Mouse (Mus musculus): ENCODE data around the gene Zbtb6.

Gene Zbtb6

DNA sequence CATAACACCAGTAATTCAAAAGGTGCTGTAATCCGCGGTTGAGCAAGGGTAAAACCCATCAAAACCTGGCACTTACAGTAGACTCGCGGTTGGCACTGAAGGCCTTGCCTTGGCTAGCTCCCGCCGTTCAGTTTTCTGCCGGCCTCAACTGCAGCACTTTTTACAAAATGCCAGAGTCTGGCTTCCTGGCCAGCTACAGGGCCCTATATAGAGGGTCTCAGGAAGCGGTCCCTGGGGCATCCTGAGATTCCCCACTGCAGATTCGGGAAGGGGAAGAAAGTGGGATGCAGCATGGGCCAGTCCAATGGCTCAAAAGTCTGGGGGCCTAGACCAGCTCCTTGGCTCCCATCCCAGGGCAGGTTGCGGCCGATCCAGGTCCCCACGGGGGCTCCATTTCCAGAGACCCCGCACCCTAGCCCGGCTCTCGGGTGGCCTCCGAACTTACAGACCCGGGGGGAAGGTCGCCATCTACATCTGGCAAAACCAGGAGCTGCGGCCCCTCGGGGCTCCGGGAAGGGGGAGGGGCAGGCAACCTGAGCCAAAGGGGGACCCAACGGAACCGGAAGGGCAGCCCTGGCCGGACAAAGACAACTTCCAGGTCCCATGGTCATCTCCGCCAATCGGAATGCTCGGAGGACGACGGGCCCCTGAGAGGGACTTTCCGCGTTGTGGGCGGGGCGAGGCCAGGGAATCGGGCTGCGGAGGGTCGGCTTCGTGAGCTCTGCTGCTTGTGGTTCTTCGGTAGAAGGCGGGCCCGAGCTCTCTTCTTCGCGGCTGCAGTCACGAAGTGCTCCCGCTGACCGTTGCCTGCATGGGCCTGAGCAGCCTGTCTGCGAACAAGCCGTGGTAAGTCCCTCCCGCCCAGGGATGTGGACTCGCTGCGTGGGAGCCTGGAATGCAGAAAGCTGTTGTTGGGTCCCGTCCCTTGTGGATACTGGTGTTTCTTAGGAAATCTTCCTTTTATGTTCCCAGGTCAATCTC lies at the start of gene Zbtb6, which contains the start of the genes Zbtb26 and Rabgap1:
Zbtb6 (minus strand) TSS at position 561 of the 981 bp plus-strand sequence.
Zbtb26 (minus strand) TSS at position 525 of the 981 bp plus-strand sequence.
Rabgap1 (plus strand) TSS at position 669 of the 981 bp plus-strand sequence.
- ChIA-PET CTCF (interaction anchor here in 3 of 4 experiments (0.6 to 1.4 kb wide), 10 partner anchors 9 to 324 kb away, joined by 3 to 10 read pairs (median 3); no protein-coding TSS in a partner anchor), POLR2A (interaction anchor here (0.5 to 7.0 kb wide), 52 partner anchors 9 to 1565 kb away, joined by 3 to 136 read pairs (median 4); partner anchors contain the start of genes Pdcl (in 3 of the 4), Rc3h2 (in 3 of the 4) and Strbp (in 1 of the 4))

DNA sequence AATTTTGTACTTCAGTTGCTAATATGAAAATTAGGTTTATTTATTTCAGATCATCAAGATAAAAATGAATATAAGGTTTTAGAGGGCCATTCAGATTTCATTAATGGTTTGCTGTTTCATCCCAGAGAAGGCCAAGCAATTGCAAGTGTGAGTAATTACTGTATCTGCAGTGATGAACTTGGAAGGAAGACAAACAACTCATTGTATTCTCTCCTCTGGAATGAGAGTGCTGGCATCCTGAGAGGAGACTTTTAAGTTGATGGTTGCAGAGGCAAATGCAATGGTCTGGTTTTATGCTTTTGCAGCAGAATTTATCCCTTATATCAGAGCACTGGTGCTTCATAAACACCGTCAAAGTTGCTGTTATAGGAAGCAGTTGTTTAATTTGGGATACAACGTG lies 46.0 kb upstream of the Zbtb6 start:
- POLR2A ChIA-PET = no interaction called here
- CTCF ChIA-PET = no interaction called here

DNA sequence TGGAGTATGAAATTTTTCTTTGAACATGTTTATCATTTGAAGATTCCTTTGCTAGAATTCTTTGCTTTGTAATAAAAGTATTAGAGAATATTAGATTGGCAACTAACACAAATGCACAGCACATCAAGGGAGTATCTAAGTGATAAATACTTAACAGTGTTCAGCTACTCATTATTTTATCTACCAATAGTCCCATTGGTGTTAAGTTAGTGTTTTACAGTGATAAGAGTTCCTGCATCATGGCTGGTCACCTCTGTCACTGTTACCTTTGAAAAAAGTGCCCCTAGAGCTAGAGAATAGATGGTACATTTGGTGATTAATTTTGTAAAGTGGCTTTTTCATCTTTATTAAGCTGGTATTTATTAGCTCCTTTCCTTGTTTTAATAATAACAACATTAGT lies 43.4 kb upstream of the Zbtb6 start:
- CTCF ChIA-PET = no interaction called here

DNA sequence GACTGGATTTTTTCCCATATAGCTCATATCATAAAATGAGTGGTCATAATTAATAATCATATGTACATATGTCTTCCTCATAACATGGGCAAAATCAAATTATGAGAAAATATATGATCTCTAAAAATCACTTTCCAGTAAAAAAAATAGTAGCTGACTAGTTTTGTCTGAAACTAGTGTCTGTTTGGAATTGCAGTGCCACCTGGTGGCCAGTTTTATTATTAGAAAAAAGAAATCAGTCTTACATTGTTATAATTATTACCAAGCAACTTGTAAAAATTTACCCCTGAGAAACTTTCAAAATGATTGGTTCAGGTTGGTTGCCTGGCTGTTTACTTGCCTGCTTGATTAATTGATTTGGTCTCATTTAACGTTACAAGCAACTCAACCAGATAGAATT lies 42.4 kb upstream of the Zbtb6 start:
- ChIA-PET CTCF (interaction anchor here (0.5 to 1.5 kb wide), 18 partner anchors 9 to 849 kb away, joined by 3 to 6 read pairs (median 4); partner anchors contain the start of genes Rabgap1 (in 1 of the 4), Zbtb26 (in 1 of the 4) and Zbtb6 (in 1 of the 4)), POLR2A (interaction anchor here in 3 of 4 experiments (0.5 to 2.7 kb wide), 14 partner anchors 9 to 396 kb away, joined by 3 to 11 read pairs (median 4); partner anchors contain the start of genes Rc3h2 (in 2 of the 3), Pdcl (in 1 of the 3), Rabgap1 (in 1 of the 3) and Zbtb26 (in 1 of the 3))

More for the DNA sequence above, 43.4 kb upstream of the Zbtb6 start:
- POLR2A ChIA-PET = interaction anchor here in 2 of 4 experiments (0.6 to 2.7 kb wide), 6 partner anchors 9 to 1333 kb away, joined by 3 to 9 read pairs (median 3); partner anchors contain the start of genes Pdcl (in 1 of the 2) and Rc3h2 (in 1 of the 2)

DNA sequence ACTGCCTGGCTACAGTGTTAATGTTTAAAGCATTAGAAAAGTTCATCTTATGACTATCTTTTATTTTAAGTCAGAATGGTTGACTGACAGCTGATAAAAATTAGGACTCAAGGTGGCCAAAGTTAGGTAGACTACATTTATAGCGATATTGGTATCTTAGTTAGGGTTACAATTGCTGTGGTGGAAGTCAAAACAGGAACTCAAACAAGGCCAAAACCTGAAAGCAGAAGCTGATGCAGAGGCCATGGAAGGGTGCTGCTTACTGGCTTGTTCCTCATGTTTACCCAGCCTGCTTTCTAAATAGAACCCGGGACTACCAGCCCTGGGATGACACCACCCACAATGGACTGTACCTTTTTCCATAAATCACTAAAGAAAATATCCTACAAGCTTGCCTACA lies 41.2 kb upstream of the Zbtb6 start:
- ChIA-PET CTCF (interaction anchor here in 1 of 4 experiments (1.5 kb wide), 1 partner anchor 23 kb away, joined by 4 read pairs; no protein-coding TSS in a partner anchor), POLR2A (interaction anchor here in 2 of 4 experiments (1.2 to 2.7 kb wide), 7 partner anchors 7 to 62 kb away, joined by 3 to 11 read pairs (median 4); partner anchors contain the start of gene Rc3h2 (in 1 of the 2))

DNA sequence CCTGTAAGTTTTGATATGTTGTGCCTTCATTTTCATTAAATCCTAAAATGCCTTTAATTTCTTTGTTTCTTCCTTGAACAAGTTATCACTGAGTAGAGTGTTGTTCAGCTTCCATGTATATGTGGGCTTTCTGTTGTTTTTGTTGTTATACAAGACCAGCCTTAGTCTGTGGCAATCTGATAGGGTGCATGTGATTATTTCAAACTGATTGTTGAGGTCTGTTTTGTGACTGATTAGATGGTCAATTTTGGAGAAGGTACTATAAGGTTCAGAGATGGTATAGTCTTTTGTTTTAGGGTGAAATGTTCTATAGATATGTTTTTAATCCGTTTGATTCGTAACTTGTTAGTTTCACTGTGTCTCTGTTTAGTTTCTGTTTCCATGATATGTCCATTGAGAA lies 37.1 kb upstream of the Zbtb6 start:
- POLR2A ChIA-PET = interaction anchor here in 1 of 4 experiments (0.6 to 0.9 kb wide), 2 partner anchors 46 to 49 kb away, joined by 3 read pairs; no protein-coding TSS in a partner anchor

DNA sequence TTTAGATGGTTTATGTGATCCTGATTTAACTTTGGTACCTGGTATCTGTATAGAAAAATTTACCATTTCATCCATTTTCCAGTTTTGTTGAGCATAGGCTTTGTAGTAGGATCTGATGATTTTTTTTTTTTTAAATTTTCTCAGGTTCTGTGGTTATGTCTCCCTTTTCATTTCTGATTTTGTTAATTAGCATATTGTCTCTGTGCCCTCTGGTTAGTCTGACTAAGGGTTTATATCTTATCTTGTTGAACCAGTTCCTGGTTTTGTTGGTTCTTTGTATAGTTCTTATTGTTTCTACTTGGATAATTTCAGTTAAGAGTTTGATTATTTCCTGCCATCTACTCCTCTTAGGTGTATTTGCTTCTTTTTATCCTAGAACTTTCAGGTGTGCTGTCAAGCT lies 36.6 kb upstream of the Zbtb6 start:
- CTCF ChIA-PET = no interaction called here
- POLR2A ChIA-PET = interaction anchor here in 1 of 4 experiments (0.6 to 0.9 kb wide), 2 partner anchors 47 to 49 kb away, joined by 3 read pairs; no protein-coding TSS in a partner anchor

More for the DNA sequence above, 37.1 kb upstream of the Zbtb6 start:
- CTCF ChIA-PET = no interaction called here

DNA sequence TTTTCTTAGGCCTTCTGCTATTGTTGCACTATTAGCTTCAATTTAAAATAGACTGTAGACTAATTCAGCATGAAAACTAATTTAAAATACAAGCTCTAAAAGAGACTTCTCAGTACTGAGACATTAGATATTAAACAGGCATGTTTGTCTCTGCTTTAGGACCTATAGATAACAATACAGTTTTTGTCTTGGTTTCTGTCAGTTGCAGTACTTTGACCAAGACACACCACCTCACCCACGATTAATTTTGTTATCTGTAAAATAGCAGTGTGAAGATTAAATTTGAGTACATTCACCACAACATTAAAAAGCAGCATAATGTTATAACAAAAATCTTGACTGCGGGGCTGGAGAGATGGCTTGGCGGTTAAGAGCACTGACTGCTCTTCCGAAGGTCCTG lies 23.3 kb upstream of the Zbtb6 start:
- ChIA-PET CTCF (no interaction called here), POLR2A (interaction anchor here in 2 of 4 experiments (0.5 to 4.3 kb wide), 6 partner anchors 15 to 1341 kb away, joined by 3 to 18 read pairs (median 3); partner anchors contain the start of genes Rabgap1 (in 1 of the 2), Rc3h2 (in 1 of the 2), Zbtb26 (in 1 of the 2) and Zbtb6 (in 1 of the 2))

DNA sequence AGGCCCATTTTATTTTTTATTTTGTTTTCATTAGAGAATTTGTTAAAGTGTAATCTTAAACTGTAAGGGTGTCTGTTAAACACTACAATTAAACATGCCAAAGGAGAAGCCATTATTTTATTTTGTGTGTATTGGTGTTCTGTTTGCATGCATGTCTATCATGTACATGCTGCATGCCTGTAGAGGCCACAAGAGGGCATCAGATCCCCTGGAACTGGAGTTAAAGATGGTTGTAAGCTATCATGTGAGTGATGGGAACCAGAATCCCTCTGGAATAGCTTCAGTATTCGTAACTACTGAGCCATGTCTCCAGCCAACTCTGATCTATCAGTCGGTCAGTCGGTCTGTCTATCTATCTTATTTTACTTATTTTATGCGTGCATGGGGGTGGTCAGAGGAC lies 17.7 kb upstream of the Zbtb6 start:
- POLR2A ChIA-PET = interaction anchor here (0.6 to 5.4 kb wide), 15 partner anchors 9 to 114 kb away, joined by 3 to 26 read pairs (median 6); partner anchors contain the start of genes Rabgap1 (in 2 of the 4), Rc3h2 (in 2 of the 4), Zbtb26 (in 2 of the 4) and Zbtb6 (in 2 of the 4)
- CTCF ChIA-PET = interaction anchor here (0.6 to 1.3 kb wide), 11 partner anchors 9 to 342 kb away, joined by 3 to 7 read pairs (median 4); partner anchors contain the start of gene Rc3h2 (in 1 of the 4)

DNA sequence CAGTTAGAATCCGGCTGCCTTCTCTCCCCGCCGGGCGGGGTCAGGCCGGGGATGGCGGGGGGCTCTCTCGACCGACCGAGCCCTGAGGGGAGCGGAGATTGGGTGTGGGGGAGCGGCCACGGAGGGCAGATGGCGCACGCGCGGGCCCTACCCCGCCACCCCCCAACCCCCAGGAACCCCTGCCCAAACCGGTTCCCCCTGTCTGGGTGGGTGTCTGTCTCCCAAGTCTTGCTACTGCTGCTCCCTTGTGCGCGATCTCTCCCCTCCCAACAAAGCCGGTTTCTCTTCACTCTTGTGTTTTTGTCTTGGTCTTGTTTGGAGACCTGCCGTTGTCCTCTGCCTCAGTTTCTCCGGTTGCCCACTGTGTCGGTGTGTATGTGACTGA lies 9.4 kb upstream of the Zbtb6 start:
- CTCF ChIA-PET = interaction anchor here (0.5 to 2.0 kb wide), 6 partner anchors 8 to 322 kb away, joined by 4 to 10 read pairs (median 6); partner anchors contain the start of genes Rabgap1 (in 3 of the 4), Zbtb26 (in 3 of the 4) and Zbtb6 (in 3 of the 4)
- POLR2A ChIA-PET = interaction anchor here (0.8 to 6.2 kb wide), 50 partner anchors 8 to 328 kb away, joined by 3 to 136 read pairs (median 6); partner anchors contain the start of genes Rabgap1 (in 4 of the 4), Zbtb26 (in 4 of the 4), Zbtb6 (in 4 of the 4) and Rc3h2 (in 3 of the 4)

DNA sequence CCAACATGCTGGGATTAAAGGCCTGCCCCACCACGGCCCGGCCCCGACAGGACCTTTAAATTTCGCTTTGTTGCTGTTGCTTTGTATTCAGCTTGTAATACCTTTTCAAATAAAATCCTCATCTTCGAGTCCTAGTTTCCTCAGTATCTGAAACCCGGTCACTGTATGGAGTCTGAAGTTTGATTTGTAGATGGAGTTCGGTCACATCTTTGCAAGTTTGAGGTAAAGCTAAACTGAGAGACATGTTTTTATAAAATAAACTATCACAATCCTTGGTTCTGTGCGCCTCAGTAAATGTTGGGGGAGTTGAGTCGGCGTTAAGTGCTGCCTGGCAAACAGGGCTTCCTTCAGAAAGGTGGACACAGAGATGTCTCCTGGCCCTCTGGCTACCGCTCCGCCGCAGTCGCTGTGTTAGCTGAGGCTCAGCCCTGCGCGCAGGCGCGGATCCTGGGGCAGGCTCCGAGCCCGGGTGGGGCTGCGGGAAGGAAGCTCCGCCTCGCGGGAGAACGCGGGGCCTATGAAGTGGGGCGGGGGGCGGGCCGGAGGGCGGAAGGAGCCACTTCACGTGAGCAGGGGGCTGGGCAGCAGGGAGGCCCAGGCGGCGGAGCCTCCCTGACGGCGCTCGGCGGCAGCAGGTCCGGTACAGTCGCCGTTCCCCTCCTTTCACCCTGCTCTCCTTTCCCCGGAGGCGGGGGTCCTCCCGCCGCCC lies 8.8 kb upstream of the Zbtb6 start:
- ChIA-PET POLR2A (interaction anchor here (0.6 to 6.2 kb wide), 60 partner anchors 9 to 1836 kb away, joined by 3 to 136 read pairs (median 4); partner anchors contain the start of genes Rabgap1 (in 4 of the 4), Zbtb26 (in 4 of the 4), Zbtb6 (in 4 of the 4) and Rc3h2 (in 3 of the 4)), CTCF (interaction anchor here (0.5 to 2.0 kb wide), 7 partner anchors 8 to 322 kb away, joined by 4 to 10 read pairs (median 5); partner anchors contain the start of genes Rabgap1 (in 3 of the 4), Zbtb26 (in 3 of the 4) and Zbtb6 (in 3 of the 4))

DNA sequence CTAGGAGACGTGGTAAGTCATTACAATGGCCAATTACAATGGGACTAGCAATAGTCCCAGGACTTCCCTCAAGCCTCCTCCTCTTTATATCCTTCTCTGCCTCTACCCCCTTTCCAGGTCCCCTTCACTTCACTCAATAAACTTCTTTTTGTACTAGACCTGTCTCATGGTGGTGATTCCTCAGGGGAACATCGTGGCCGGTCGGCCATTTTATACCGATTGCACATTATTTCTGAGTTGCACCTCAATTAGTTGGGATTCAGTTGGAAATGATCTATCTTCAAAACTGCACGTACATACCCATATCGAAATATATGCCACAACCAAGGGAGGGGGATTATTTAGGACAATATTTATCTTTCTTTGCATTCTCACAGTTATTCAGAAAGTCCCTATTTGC lies 11.4 kb downstream of the Zbtb6 start:
- CTCF ChIA-PET = interaction anchor here in 2 of 4 experiments (1.0 to 1.6 kb wide), 4 partner anchors 9 to 340 kb away, joined by 3 to 6 read pairs (median 4); partner anchors contain the start of genes Rabgap1 (in 1 of the 2), Rc3h2 (in 1 of the 2), Zbtb26 (in 1 of the 2) and Zbtb6 (in 1 of the 2)
- POLR2A ChIA-PET = interaction anchor here (0.7 to 4.0 kb wide), 40 partner anchors 9 to 1573 kb away, joined by 3 to 123 read pairs (median 7); partner anchors contain the start of genes Rabgap1 (in 4 of the 4), Rc3h2 (in 4 of the 4), Zbtb26 (in 4 of the 4) and Zbtb6 (in 4 of the 4)

DNA sequence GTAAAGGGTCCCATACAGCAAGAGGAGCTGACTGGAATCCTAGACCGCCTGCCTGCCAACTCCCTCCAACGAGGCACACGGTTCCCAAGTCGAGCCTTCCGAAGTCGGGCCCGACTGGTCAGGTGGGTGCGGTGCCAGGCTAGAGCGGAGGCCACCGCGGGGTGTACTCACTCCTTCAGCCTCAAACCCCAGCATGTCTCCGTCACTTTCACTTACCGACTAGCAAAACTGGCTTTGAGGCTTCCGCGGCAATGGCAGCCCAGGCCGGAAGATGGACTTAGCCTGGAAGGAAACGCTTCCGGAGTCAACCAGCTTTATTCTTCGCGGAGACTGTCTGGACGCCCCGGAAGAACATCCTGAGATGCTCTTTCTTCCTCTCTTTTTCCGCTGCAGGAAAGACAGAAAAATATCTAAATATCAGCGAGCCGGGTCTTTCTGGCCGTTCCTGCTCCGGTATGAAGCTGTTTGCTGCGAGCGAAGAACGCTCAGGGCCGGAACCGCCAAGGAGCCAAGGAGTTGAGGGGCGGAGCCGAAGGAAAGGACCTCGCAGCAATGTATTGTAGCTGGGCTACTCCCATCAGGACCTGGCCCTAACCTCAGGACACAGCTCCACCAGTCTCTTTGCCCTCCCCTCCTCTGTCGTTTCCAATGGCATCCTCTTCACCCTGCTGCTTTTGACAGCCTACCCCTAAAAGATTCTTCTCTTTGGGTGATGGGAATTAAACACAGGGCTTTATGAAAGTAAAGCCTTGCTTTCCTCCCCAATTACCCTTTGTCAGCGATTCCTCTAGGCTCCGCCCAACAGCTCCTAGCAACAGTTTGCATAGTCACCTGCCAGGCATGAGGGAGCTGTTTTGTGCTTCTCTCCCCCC lies 12.1 kb downstream of the Zbtb6 start:
- POLR2A ChIA-PET = interaction anchor here (0.5 to 4.0 kb wide), 54 partner anchors 8 to 1574 kb away, joined by 3 to 123 read pairs (median 5); partner anchors contain the start of genes Rabgap1 (in 4 of the 4), Rc3h2 (in 4 of the 4), Zbtb26 (in 4 of the 4) and Zbtb6 (in 4 of the 4)
- CTCF ChIA-PET = interaction anchor here in 3 of 4 experiments (0.5 to 1.6 kb wide), 7 partner anchors 8 to 341 kb away, joined by 3 to 6 read pairs (median 3); partner anchors contain the start of genes Rc3h2 (in 2 of the 3), Rabgap1 (in 1 of the 3), Zbtb26 (in 1 of the 3) and Zbtb6 (in 1 of the 3)

DNA sequence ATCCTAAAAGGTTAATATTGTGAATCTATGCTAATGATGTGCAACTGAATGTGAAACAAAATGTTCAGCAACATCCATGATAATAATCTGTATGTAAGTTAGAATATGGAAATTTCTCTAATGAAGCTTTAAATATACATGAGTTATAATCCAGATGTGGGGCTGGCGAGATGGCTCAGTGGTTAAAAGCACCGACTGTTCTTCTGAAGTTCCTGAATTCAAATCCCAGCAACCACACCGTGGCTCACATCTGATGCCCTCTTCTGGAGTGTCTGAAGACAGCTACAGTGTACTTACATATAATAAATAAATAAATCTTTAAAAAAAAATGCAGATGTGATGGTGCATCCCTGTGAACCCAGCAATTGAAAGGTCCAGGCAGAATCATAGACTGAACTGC lies 19.3 kb downstream of the Zbtb6 start:
- CTCF ChIA-PET = no interaction called here
- POLR2A ChIA-PET = interaction anchor here in 3 of 4 experiments (0.7 to 6.0 kb wide), 21 partner anchors 8 to 1378 kb away, joined by 3 to 84 read pairs (median 14); partner anchors contain the start of genes Rabgap1 (in 3 of the 3), Zbtb26 (in 3 of the 3), Zbtb6 (in 3 of the 3) and Pdcl (in 2 of the 3)
